25 mouse cellular contexts compared by ENCODE assay signal in genomic region chr9:58102013-58102412, GRCm38 (mm10). TPM values are rescaled to one million over a fixed set of nuclear protein-coding genes. Genes with fewer than 3 reads are reported as not detected.
DNase-seq lines count a peak whose midpoint lies in the region; ATAC-seq and TF ChIP-seq lines count a peak whose summit lies in the region.
"Had no signal": no experiment of that assay in that cellular context is flagged by ENCODE, and none has a peak within 500 bp of the region (broad histone marks: within the 10 kb centered on the region; RNA-seq: fewer than 3 reads in every experiment).

No protein-coding gene starts in this region.

- H3K4me1 ChIP-seq in forebrain, embryonic 13.5 days, result peaks cover 86% of the 10 kb centered on the region
- H3K4me1 ChIP-seq in forebrain, embryonic 11.5 days (replicated peaks; ENCODE audit: control insufficient read depth, insufficient read depth, low read length), result peaks cover 2% of the 10 kb centered on the region; the same call in 1 of the 2 replicates
- peaks cover 67% of the 10 kb centered on the region for H3K4me1 ChIP-seq in limb, embryonic 10.5 days

- H3K4me3 ChIP-seq in forebrain, embryonic 13.5 days, result no peak overlapping the region
- no peak overlapping the region for H3K4me3 ChIP-seq in forebrain, embryonic 11.5 days (ENCODE audit: low read depth, low read length)
- H3K4me3 ChIP-seq in layer of hippocampus, adult 2 months, result no peak overlapping the region
- no peak overlapping the region for H3K4me3 ChIP-seq in limb, embryonic 10.5 days
- H3K4me3 ChIP-seq: embryonic facial prominence, embryonic 12.5 days; erythroblast, embryonic 14.5 days; heart, embryonic 10.5 days had no signal

- no peaks in the 10 kb centered on the region for H3K9me3 ChIP-seq in forebrain, embryonic 13.5 days (replicated peaks)
- no peaks in the 10 kb centered on the region for H3K9me3 ChIP-seq in forebrain, embryonic 11.5 days (ENCODE audit: control insufficient read depth, low read length)
- H3K9me3 ChIP-seq in limb, embryonic 10.5 days (replicated peaks), result no peaks in the 10 kb centered on the region
- H3K9me3 ChIP-seq: embryonic facial prominence, embryonic 12.5 days; heart, embryonic 10.5 days had no signal

- WGBS in forebrain, embryonic 13.5 days, result 62% methylated on average over 4 of the region's 4 CpGs
- 81% methylated on average over 4 of the region's 4 CpGs for WGBS in forebrain, embryonic 11.5 days
- WGBS in limb, embryonic 10.5 days, result 85% methylated on average over 4 of the region's 4 CpGs

- no peak for ATAC-seq in forebrain, embryonic 13.5 days
- ATAC-seq in forebrain, embryonic 11.5 days (replicated peaks; ENCODE audit: low FRiP score), result no peak
- ATAC-seq: liver, postnatal 0 days; midbrain, embryonic 16.5 days had no signal

- H3K27ac ChIP-seq in forebrain, embryonic 13.5 days, result peak overlapping the region; percentile 22; the same call in 1 of the 2 replicates
- H3K27ac ChIP-seq in forebrain, embryonic 11.5 days (ENCODE audit: low read depth, low read length), result no peak overlapping the region
- peak overlapping the region; percentile 87 for H3K27ac ChIP-seq in layer of hippocampus, adult 2 months
- peak overlapping the region; percentile 21; the same call in 1 of the 2 replicates for H3K27ac ChIP-seq in limb, embryonic 10.5 days
- H3K27ac ChIP-seq: embryonic facial prominence, embryonic 12.5 days; heart, embryonic 10.5 days had no signal

- no peak for DNase-seq in forebrain, embryonic 11.5 days (ENCODE audit: low spot score)
- DNase-seq in layer of hippocampus, adult 2 months (ENCODE audit: low spot score in 2 of 2), result peak; percentile 54 to 63
- DNase-seq in layer of hippocampus, postnatal 10 days (ENCODE audit: low spot score in 2 of 2), result no peak
- peak; percentile 71 for DNase-seq in right cerebral cortex, adult 18-20 months
- DNase-seq in right cerebral cortex, postnatal 4 days, result no peak
- DNase-seq in limb, embryonic 10.5 days (ENCODE audit: low spot score), result no peak
- DNase-seq in urinary bladder, postnatal 14 days (ENCODE audit: low spot score), result no peak
- DNase-seq: adrenal gland, postnatal 14 days; cerebellum, adult 11 months; kidney, adult 8-10 months; kidney, postnatal 25 days; liver, postnatal 0 days; lung, postnatal 10 days; retina, postnatal 1 day; spleen, adult 18-20 months had no signal

- H3K36me3 ChIP-seq in forebrain, embryonic 13.5 days (ENCODE audit: poor library complexity, severe bottlenecking), result no peaks in the 10 kb centered on the region
- no peaks in the 10 kb centered on the region for H3K36me3 ChIP-seq in forebrain, embryonic 11.5 days (ENCODE audit: control insufficient read depth, insufficient read depth, low read length)
- no peaks in the 10 kb centered on the region for H3K36me3 ChIP-seq in limb, embryonic 10.5 days
- H3K36me3 ChIP-seq: embryonic facial prominence, embryonic 12.5 days; heart, embryonic 10.5 days had no signal

- H3K27me3 ChIP-seq in forebrain, embryonic 13.5 days, result no peaks in the 10 kb centered on the region
- H3K27me3 ChIP-seq in forebrain, embryonic 11.5 days (ENCODE audit: control insufficient read depth, insufficient read depth, low read length), result no peaks in the 10 kb centered on the region
- H3K27me3 ChIP-seq in limb, embryonic 10.5 days (ENCODE audit: low read depth, poor library complexity, severe bottlenecking), result peaks cover 34% of the 10 kb centered on the region
- H3K27me3 ChIP-seq: CH12.LX had no signal

- no peak overlapping the region for H3K4me2 ChIP-seq in forebrain, embryonic 13.5 days
- no peak overlapping the region for H3K4me2 ChIP-seq in forebrain, embryonic 11.5 days (ENCODE audit: low read depth, low read length, severe bottlenecking)
- H3K4me2 ChIP-seq: embryonic facial prominence, embryonic 12.5 days had no signal

- TF ChIP-seq CTCF in layer of hippocampus, adult 2 months (conservative IDR thresholded peaks at IDR 0.05), result no peak

- no peak overlapping the region for H3K9ac ChIP-seq in forebrain, embryonic 13.5 days
- H3K9ac ChIP-seq in forebrain, embryonic 11.5 days (ENCODE audit: low read length), result no peak overlapping the region
- H3K9ac ChIP-seq: embryonic facial prominence, embryonic 12.5 days; liver, postnatal 0 days had no signal

RNA-seq across cellular contexts. Expression of gene Ccdc33, which starts 16.6 kb away (rescaled TPM):
- 1.1 and 1.8 TPM in 2 replicates for polyA plus RNA-seq in forebrain, embryonic 13.5 days (2015; fragmentation: Nextera tagmentation; extraction: Ambion mirVana)
- 0.88 and 1.1 TPM in 2 replicates for polyA plus RNA-seq in forebrain, embryonic 11.5 days (2014; fragmentation: Nextera tagmentation; extraction: Ambion mirVana)
- total RNA-seq in layer of hippocampus, adult 2 months (2021), result under 1 TPM; 0.29 to 0.49 TPM
- 1 to 10 TPM; 1.0 to 2.0 TPM for total RNA-seq in layer of hippocampus, postnatal 10 days (2021)
- polyA plus RNA-seq in limb, embryonic 10.5 days (2016; fragmentation: Nextera tagmentation; extraction: Ambion mirVana), result 0.26 and 0.34 TPM in 2 replicates
- total RNA-seq: adrenal gland, postnatal 14 days; liver, adult 2 months; megakaryocyte, adult 5-6 weeks; MEL had no signal
- polyA plus RNA-seq: erythroblast, embryonic 14.5 days; heart, embryonic 10.5 days; heart, postnatal 0 days; liver, adult 2 months; liver, postnatal 0 days had no signal

RNA-seq across cellular contexts. Expression of gene Stra6, which starts 38.4 kb away (rescaled TPM):
- 7.1 and 7.7 TPM in 2 replicates for polyA plus RNA-seq in forebrain, embryonic 13.5 days (2015; fragmentation: Nextera tagmentation; extraction: Ambion mirVana)
- polyA plus RNA-seq in forebrain, embryonic 11.5 days (2014; fragmentation: Nextera tagmentation; extraction: Ambion mirVana), result 18.0 and 21.8 TPM in 2 replicates
- total RNA-seq in layer of hippocampus, adult 2 months (2021), result 10 to 100 TPM; 17.1 to 17.7 TPM
- 1 to 10 TPM; 9.0 TPM for total RNA-seq in layer of hippocampus, postnatal 10 days (2021)
- polyA plus RNA-seq in limb, embryonic 10.5 days (2016; fragmentation: Nextera tagmentation; extraction: Ambion mirVana), result 45.3 and 59.9 TPM in 2 replicates
- total RNA-seq: liver, adult 2 months; megakaryocyte, adult 5-6 weeks; MEL had no signal
- polyA plus RNA-seq: erythroblast, embryonic 14.5 days; liver, adult 2 months; liver, postnatal 0 days had no signal

Comparison
In these comparisons a context has a peak if more than half of its experiments do, and no peak if none do; other contexts are left out.
1. DNase-seq: peak in layer of hippocampus, adult 2 months (2 of 2) and right cerebral cortex, adult 18-20 months (single experiment); none in forebrain, embryonic 11.5 days (single experiment), layer of hippocampus, postnatal 10 days (0 of 2), right cerebral cortex, postnatal 4 days (single experiment), limb, embryonic 10.5 days (single experiment) and urinary bladder, postnatal 14 days (single experiment).